Mouse (Mus musculus): ENCODE data around the gene Asb17.

- TF ChIP-seq POLR2A (IDR thresholded peaks at IDR 0.05; ENCODE audit: borderline replicate concordance, insufficient read depth, low read length) (no peak), CTCF (IDR thresholded peaks at IDR 0.05; ENCODE audit: borderline replicate concordance, insufficient read depth, low read depth, low read length) (no peak)
Measured at GRCm38 (mm10) chr3:153818723-153819122, 25.3 kb upstream of the Asb17 start.

Data from cerebellum, adult 2 months (tissue).